Mouse (Mus musculus) mouse embryonic stem cell (cell line): Measurements from ENCODE around the gene Ifrd1.
"Not testable (repeated sequence)": the region's sequence is repeated elsewhere in the genome, so short reads cannot be mapped to it uniquely, and the experiment has no call there.

Experiments used
- in situ Hi-C, 2 experiments: fragments of 300-500 bp; cut with MboI; formaldehyde crosslinking; loops; 1 replicate in 1 of 2; 3 replicates in 1 of 2; pipeline ENCODE4 v1.14.3; 2019 to 2020; ENCODE audit warnings: low sequenced_read_pairs in 2 of 2, low pct_unique_long_range_greater_than_20kb in 1 of 2, mixed read lengths in 1 of 2; ENCODE audit not compliant: unreplicated experiment in 1 of 2

Gene Ifrd1

GRCm38 (mm10) chr12:40209049-40209448, 39.3 kb downstream of the Ifrd1 start:
- in situ Hi-C loops, result no loop called here

DNA sequence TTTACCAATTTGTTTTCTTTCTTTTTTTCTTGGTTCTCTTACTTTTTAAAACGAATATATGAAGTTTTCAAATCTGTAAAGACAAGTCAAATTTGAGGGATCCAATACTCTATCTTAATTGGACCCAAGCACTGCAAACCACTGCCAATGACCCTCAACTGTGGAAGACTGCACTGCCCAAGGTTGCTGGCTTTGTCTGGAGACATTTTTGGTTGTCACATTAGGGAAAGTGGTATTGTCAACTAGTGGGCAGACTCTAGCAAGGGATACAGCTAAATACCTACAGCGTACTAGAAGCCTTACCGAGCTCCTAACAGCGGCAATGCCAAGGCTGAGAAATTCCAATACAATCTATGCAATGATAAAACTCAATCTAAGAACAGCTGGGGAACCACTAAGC, 40.4 kb downstream of the Ifrd1 start:
- in situ Hi-C loops, result no loop called here

DNA sequence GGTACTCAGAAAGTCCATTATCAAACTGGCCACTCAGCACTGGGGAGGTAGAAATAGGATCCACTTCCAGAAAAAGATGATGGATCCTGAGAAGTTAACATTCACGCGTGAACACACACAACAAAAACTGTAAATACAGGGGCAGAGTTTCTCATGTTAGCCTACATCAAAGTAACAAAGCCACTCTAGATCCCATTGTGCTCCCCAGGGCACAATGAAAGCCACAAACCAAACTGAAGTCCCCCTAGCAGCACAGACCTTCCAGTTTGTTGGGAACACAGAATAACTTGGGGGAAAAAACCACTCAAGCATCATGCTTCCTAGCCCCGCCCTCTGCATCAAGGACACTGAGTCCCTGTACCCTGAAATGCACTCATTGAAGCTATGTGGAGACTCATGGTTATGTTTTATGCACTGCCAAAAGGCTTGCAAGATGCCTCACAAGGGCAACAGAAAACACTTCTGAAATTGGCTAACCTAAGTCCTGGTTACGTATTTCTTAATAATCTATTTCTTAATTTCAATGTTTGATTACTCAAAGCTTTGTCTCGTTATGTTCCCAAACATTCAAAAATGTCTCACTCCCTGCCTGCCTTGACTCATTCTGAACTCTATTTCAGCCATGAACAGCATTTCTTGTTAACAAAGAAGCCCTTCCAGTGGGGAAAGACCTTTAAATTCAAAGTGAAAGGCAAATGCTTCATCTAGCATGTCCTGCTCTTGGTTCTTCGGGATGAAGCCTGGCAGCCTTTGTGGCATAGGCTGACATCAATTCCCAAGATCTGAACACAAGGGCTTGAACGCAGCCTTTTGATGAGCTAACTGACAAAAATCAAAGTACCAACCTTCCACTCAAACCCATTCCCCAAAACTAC, 45.9 kb downstream of the Ifrd1 start:
- in situ Hi-C loops, result no loop called here

DNA sequence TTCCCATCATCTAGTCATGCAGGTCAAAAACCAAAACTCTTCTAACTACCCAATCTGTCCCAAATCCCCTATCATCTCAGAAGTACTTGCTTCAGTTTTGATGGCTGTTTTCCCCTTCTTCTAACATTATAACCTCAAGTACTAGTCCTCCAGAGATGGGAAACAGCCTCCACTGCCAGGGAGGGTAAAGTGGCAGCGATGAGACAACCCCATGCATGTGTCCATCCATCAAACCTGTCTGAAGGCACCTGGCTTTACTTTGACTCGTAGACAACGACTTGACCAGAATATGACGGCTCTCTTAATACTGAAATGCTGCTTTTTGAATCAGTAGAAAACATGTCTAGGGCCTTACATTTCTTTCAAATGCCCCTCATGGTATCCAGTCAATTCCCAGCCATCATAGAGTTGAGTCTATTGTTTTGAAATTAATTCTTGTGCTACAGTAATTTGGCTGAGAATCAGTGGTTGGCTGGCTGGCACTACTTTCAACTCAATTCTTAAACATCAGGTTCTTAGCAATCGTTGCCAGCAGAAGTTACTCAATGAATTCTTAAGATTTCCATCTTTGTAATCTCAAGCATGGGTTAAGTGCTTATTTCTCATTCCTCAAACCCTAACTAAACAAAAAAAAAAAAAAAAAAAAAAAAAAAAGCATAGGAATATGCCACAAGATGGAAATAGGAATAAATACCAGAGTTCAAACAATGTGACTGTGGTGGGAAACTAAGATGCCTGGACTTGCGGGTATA, 47.6 kb downstream of the Ifrd1 start:
- in situ Hi-C loops, result no loop called here

GRCm38 (mm10) chr12:40199795-40200402, 48.4 kb downstream of the Ifrd1 start:
- in situ Hi-C loops, result no loop called here

GRCm38 (mm10) chr12:40199302-40199701, 49.0 kb downstream of the Ifrd1 start, which contains the start of gene Lsmem1:
TSS of gene Lsmem1 (minus strand) at chr12:40199490.
- in situ Hi-C loops, result no loop called here

DNA sequence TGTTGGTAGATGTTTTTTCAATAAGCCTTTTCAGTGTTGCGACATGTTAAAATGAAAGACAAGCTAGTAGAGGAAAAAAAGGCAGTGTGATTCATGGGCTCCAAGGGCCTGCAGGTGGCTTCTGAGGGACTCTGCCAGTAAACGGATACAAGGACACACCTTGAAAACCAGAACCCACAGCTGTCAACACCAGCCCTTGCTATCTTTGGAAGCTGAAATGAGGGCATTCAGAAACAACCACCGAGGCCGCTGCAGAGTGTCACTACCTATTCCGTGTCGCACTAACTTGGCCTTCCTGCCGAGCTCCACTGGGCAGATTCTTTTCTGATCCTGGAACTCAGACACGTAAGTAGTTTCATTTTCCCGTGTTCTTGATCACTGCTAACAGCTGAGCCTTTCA, 49.9 kb downstream of the Ifrd1 start:
- in situ Hi-C loops, result no loop called here

- in situ Hi-C loops, result no loop called here
Observed at GRCm38 (mm10) chr12:40198019-40198418, 50.3 kb downstream of the Ifrd1 start.

GRCm38 (mm10) chr12:40197511-40197910, 50.8 kb downstream of the Ifrd1 start:
- in situ Hi-C loops, result no loop called here

- in situ Hi-C loops, result no loop called here
Observed at GRCm38 (mm10) chr12:40185474-40185873, 62.8 kb downstream of the Ifrd1 start.

DNA sequence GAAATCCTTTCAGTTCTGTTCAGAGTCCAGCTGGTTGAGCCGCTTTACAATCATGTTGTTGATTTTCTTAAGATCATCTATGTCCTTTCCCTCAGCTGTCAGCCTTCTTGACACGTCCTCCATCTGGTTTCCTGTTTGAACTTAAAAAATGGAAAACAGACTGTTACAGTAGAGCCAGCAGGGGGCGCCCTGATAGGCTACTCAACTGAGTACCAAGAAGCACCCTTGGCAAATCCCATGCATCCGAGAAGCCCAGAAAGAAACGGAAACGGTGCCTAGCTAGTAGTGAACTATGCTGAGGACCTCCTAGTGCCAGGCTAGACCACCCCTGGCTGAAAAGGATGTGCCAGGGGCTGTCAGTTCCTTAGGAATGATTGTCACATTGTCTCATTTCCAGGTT, 71.2 kb downstream of the Ifrd1 start:
- in situ Hi-C loops, result no loop called here

GRCm38 (mm10) chr12:40176158-40176557, 72.1 kb downstream of the Ifrd1 start:
- in situ Hi-C loops, result no loop called here

DNA sequence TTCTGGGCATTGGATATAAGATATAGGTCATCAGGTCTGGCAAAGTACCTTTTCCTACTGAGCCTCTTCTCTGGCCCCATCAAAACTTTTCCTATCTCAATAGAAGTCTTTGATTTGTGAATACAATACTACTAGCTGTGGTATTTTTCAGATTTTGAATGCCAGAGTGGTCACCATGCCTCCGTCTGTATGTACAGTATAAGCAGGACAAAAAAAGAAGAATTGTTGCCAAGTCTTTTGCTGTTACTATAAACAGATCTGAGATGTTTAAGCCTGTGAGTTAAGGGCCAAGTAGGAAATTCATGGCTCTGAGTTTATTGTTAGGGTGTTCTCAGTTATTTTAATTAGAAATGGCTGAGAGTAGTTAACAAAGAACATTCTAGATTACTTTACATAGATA, 73.1 kb downstream of the Ifrd1 start:
- in situ Hi-C loops, result not testable (repeated sequence)

DNA sequence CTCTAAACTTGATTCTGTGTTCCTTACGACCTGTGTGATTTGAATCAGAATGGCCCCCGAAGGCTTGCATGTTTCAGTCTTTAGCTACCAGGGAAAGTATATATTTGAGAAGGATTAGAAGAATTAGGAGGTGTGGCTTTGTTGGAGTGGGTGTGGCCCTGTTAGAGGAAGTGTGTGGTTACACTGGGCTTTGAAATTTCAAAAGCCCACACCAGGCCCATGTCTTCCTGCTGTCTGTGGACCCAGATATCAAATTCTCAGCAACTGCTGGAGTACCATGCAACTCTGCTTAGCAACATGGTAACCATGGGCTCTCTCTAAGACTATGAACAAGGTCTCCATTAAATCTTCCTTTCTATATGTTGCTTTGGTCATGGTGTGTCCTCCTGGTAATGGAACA, 76.7 kb downstream of the Ifrd1 start:
- in situ Hi-C loops, result no loop called here

GRCm38 (mm10) chr12:40169675-40170074, 78.6 kb downstream of the Ifrd1 start:
- in situ Hi-C loops, result loop anchor here (10.0 kb wide), 3 partner anchors 85 to 655 kb away; no protein-coding TSS in a partner anchor

GRCm38 (mm10) chr12:40164621-40165020, 83.7 kb downstream of the Ifrd1 start:
- in situ Hi-C loops, result loop anchor here (10.0 kb wide), 3 partner anchors 80 to 650 kb away; no protein-coding TSS in a partner anchor

- in situ Hi-C loops, result loop anchor here (10.0 kb wide), 3 partner anchors 76 to 646 kb away; no protein-coding TSS in a partner anchor
Observed at GRCm38 (mm10) chr12:40160777-40161176, 87.5 kb downstream of the Ifrd1 start.

GRCm38 (mm10) chr12:40154188-40154587, 94.1 kb downstream of the Ifrd1 start:
- in situ Hi-C loops, result no loop called here
